Mouse (Mus musculus) monocyte, adult 5-6 weeks (primary cell): Measurements from ENCODE around the gene Cdkal1. TPM values are rescaled to one million over a fixed set of nuclear protein-coding genes. Genes with fewer than 3 reads are reported as not detected.

Source experiments
- ATAC-seq: fragments of 153-309, 156-312 bp; replicated peaks from 2 replicates; pipeline ENCODE4 v1.8.0; 2017; ENCODE audit warnings: mild to moderate bottlenecking; ENCODE audit not compliant: low TSS enrichment, insufficient number of reproducible peaks, severe bottlenecking, poor library complexity, low FRiP score
- total RNA-seq: library from RNA; stranded (forward); fragments of 200-1000, 200-491, 200-594 nt; gene quantifications from 3 replicates; pipeline ENCODE4 v1.2.3, GENCODE M21; 2017

Cdkal1 gene
- total RNA-seq, 1 experiment from 2014 or later = 60.5 TPM

DNA sequence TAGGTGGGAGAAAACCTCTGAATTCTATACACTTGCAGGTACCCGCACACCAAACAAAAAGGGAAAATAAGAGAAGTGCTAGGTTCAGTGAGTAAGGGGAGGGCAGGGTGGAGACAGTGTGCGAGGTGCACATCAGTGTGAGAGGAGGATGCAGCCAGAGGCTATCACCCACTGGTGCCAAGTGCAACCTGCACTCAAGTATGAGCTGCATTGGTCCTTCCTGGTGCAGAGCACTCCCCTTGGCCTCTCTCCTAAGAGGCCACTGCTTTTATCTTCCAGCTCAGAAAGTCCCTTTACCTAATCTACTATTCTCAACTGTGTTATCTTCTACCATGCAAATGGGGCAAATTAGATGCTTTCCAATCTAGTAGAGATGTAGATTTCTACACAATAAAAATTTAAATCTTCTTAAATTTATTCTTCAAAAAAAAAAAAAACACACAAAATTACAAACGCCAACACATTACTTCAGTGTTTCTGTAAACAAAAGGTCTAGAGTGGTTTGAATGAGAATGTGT is 238.8 kb downstream of the Cdkal1 start:
- no peak for ATAC-seq

DNA sequence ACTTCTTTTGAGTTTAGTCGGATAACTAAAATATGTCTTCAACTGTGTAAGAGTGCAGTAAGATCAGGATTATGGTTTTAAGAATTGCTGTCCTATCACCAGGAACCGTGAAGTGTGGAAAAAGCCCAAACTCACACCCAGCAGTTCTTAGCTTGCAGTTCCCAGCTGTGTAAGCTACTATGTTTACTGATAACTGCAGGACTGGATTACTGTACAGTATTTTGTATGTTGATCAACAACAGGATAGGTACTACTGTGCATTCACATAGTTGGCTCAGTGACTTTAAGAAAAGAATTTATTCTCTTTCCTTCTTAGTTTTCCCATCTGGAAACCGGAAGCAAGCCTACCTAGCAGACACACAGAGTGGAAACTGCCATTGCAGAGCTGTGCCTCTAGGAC is 239.5 kb downstream of the Cdkal1 start:
- no peak for ATAC-seq

DNA sequence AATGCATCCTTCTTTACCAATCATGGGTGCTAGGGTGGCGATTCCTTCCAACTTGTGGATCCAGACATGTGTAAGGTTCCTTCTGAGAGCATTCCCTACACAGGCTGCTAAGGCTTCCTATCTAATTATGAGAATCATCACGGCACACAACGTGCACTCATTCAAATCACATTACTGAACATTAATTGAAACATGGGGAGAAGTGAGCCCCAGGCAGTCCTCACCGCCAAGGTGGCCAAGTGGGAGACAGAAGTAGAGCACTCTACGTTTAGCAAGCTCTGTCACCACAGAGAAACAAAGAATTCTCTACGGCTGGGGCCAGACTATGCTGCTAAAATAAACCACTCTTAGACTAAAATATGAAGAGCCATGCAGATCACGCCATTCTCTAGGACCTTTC is 240.4 kb downstream of the Cdkal1 start:
- no peak for ATAC-seq

GRCm38 (mm10) chr13:29610051-29610931 is 245.2 kb downstream of the Cdkal1 start:
- ATAC-seq = no peak

DNA sequence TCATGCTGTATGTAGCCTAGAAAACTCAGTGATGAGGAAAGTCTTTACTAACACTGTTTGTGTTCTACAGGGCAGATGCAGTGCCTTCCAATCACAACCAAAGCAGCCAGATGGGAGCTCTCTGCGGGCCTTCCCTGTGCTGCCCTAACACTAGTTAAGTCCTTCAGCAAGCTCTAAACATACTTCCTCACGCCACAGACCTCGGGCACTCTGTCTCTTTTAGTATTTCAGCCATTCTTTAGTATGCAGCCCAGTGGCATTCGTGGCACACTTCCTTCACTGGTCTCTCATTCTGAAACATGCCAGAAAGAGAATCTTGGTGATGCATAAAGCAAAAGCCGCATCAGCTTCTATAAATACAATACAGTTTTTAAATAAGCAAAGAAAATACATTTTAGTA is 246.0 kb downstream of the Cdkal1 start:
- no peak for ATAC-seq

GRCm38 (mm10) chr13:29604241-29604640 is 251.2 kb downstream of the Cdkal1 start:
- no peak for ATAC-seq

GRCm38 (mm10) chr13:29603597-29603996 is 251.9 kb downstream of the Cdkal1 start:
- no peak for ATAC-seq

GRCm38 (mm10) chr13:29601033-29601432 is 254.4 kb downstream of the Cdkal1 start:
- no peak for ATAC-seq

DNA sequence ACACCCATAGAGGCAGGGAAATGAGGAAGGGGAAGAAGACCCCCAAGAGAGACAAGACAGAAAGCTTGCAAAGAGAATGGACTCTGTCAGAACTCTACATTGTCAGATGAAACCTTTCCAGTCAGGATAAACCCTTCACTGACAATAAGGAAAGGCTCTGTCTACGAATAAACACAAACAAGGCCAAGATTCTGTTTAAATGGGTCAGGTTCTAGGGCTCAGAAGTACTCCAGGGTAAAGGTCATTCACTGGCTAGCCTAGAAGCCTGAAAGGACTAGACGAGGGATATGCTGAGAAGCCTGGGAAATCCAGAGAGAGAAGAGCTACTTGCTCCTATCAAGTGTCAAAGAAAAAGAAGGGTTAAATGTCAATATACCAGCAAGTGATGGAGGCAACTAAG is 255.8 kb downstream of the Cdkal1 start:
- no peak for ATAC-seq

- ATAC-seq = no peak
These were observed 258.7 kb downstream of the Cdkal1 start for GRCm38 (mm10) chr13:29596735-29597134.

- ATAC-seq = no peak
These were observed 262.4 kb downstream of the Cdkal1 start for GRCm38 (mm10) chr13:29593096-29593495.

DNA sequence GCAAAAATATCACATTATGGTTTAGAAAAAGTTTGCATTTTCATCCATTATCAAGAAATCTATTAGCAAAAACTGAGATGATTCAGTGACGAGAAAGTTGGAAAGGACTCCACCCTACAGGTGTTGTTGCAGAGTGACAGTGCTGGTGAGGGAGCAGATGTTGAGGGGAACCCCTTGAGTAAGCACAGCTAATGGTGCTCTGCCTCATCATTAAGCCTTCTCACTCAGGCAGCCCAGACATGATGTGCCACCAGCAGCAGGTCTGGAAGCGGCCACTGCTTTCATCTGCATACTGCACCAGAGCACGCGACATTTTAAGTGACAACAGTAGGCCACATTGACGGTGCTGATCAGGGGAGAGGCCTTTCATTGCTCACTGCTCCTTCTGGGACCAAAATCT is 264.8 kb downstream of the Cdkal1 start:
- ATAC-seq = no peak

GRCm38 (mm10) chr13:29590164-29590563 is 265.3 kb downstream of the Cdkal1 start:
- ATAC-seq = no peak

DNA sequence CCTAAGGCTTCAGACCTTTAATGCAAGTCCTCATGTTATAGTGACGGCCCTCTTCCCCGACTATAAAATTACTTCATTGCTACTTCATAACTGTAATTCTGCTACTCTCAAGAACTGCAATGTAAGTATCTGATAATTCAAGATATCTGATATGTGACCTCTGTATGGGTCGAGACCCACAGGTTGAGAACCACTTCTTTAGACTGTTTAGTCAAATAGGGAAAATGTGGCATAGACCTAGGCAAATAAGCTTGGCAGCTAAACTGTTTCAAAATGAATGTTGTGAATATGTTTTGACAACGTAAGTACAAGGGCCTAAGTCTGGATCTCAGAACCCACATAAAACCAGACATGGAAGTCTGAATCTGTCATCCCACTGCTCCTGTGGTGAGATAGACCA is 266.8 kb downstream of the Cdkal1 start:
- ATAC-seq = no peak

DNA sequence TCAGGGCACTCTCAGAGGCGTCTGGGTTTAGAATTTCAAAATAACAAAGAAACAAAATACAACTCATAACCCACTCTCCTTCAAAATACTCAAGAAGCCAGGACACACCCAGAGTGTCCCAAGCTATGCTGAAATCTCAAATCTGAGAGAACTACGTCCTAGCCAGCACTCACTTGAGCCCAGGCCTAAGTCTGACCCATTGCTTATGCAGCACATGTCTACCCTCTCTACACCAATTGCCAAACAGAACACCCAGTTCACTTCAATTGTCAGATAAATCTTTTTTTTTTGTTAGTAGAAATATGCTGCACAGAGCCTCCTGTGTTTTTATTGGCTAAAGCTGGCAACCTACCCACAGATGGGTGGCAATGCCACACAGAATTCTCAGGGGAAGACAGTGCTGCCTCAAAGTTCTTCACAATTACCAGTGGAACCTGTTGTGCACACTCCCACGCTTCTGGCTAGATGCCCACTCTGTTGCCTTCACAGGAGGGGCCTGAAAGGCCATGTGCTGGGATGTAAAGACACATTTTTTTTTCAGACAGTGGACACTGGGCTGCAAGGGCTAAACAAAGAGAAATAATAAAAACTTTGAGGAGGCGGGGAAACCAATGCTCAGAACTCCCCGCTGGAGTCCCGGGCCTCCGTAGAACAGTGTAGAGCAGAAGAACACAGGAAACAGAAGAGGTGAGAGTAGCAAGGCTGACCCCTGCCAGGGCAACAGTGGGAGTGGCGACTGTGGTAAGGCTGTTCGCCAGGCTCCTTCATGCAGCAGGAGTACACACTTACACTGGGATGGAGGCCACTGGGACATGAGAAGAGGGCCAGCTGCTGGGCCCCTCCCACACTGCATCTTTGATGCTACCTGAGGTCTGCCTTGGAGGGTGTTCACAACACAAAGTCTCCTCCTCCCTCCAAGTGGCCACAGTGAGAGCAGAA is 273.4 kb downstream of the Cdkal1 start:
- no peak for ATAC-seq

GRCm38 (mm10) chr13:29580780-29581179 is 274.7 kb downstream of the Cdkal1 start:
- ATAC-seq = no peak

DNA sequence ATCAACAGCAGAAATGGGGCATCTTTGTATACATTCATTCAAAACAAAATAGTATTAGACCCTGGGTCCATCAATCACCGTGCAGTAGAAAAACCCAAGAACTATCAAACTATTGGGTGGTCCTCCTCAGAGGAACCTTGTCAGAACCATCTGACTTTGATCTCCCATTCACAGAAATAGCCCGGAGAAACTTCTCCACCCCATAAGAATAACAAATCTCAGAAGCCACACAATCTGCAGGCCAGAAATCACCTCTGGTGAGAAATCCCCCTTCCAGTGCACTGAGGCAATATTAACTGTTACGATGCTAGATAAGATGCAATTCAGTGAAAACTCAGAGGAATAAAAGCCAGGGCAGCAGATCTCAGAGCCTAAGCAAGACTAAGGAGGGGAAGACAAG is 275.5 kb downstream of the Cdkal1 start:
- ATAC-seq = no peak

- ATAC-seq = no peak
These were observed 276.9 kb downstream of the Cdkal1 start for GRCm38 (mm10) chr13:29578621-29579020.

GRCm38 (mm10) chr13:29574784-29575183 is 280.7 kb downstream of the Cdkal1 start:
- no peak for ATAC-seq
